Mouse (Mus musculus) hindbrain, embryonic 10.5 days (tissue): Measurements from ENCODE around the gene Sgip1. TPM values are rescaled to one million over a fixed set of nuclear protein-coding genes. Genes with fewer than 3 reads are reported as not detected.
A peak's percentile ranks its signal among the peaks of the same experiment; 100 is the strongest.

Experiments used
- DNase-seq: peaks from one replicate; pipeline ENCODE4 v3.0.0-alpha.2; 2017; ENCODE audit warnings: low spot score
- H3K27ac ChIP-seq: fragments of 300-500 bp; sonication (generic); 2 replicates; pipeline ENCODE4 v1.5.1; 2016; ENCODE audit warnings: mild to moderate bottlenecking, moderate library complexity
- H3K27me3 ChIP-seq: fragments of 300-500 bp; sonication (generic); 2 replicates; pipeline ENCODE4 v1.6.1; 2016; ENCODE audit warnings: mild to moderate bottlenecking; ENCODE audit not compliant: poor library complexity, insufficient read depth, severe bottlenecking
- H3K36me3 ChIP-seq: fragments of 300-500 bp; sonication (generic); 2 replicates; pipeline ENCODE4 v1.6.1; 2016; ENCODE audit warnings: mild to moderate bottlenecking, moderate library complexity
- H3K4me1 ChIP-seq: fragments of 300-500 bp; sonication (generic); replicated peaks from 2 replicates; pipeline ENCODE4 v1.6.1; 2016; ENCODE audit warnings: mild to moderate bottlenecking
- H3K4me3 ChIP-seq: fragments of 300-500 bp; sonication (generic); 2 replicates; pipeline ENCODE4 v1.5.1; 2016; ENCODE audit warnings: mild to moderate bottlenecking, moderate library complexity
- H3K9me3 ChIP-seq: fragments of 300-500 bp; sonication (generic); 2 replicates; pipeline ENCODE4 v1.6.1; 2016; ENCODE audit warnings: mild to moderate bottlenecking, moderate library complexity
- WGBS: fragments of 180-500 bp; shearing (Covaris S2); methylation state at CpG from one replicate; pipeline ENCODE4 v1.1.7; 2016; 5-methylcytosine and 5-hydroxymethylcytosine counted together
- polyA plus RNA-seq: library from polyadenylated mRNA; unstranded; fragments of >200 nt; fragmentation: Nextera tagmentation; extraction: Ambion mirVana; gene quantifications from 2 replicates; pipeline ENCODE4 v1.2.1, GENCODE M21; 2016

Sgip1 gene
- polyA plus RNA-seq, 1 experiment from 2014 or later, result 14.7 TPM

DNA sequence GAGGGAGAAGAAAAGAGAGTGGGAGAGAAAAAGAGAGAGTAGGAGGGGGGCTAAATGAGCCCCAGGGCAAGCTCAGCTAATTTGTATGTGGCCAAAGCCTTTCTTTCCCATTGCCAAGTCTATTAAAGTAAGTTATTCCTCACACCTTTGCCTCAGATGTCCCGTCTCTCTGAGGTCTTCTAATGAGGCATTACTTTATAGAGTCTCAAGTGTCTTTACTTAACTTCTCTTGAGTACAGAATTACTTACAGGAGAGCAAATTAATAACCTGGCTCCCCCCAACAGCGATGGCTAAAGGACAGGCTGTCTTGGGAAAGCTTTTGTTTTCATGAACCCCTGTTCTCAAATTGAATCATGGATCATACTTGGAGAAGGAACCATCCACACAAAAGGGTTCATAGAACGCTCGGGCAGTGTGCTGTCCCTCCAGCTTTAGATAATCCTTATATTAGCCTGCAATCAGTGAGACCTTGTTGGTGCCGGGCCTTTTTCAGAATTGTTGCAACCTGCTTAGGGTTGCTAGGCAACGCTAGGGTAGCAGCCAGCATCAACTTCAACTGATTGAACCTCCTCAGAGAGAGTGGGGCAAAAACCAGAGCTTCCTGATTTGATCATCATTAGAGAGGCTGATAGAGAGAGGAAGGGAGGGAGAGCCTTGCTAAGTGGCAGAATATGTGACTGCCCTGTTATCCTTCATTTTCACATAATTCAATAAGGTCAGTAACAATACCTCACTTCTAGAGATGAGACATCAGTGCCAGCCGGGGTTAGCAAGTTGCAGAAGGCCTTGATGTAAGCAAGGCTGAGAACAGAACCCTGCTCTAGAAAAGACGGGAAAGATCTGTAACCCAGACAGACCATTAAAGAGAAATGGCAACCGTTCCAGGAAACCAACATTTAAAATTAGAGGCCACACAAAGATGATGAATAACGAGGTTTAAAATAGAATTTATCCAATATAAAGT is 114.1 kb downstream of the Sgip1 start:
- Histone ChIP-seq H3K36me3 (no peaks in the 10 kb centered on the region), H3K4me3 (no peak overlapping the region), H3K27me3 (no peaks in the 10 kb centered on the region), H3K9me3 (no peaks in the 10 kb centered on the region), H3K4me1 (peaks cover 21% of the 10 kb centered on the region), H3K27ac (no peak overlapping the region)
- 67% methylated on average over 10 of the region's 10 CpGs for WGBS
- peak; percentile 26 for DNase-seq

DNA sequence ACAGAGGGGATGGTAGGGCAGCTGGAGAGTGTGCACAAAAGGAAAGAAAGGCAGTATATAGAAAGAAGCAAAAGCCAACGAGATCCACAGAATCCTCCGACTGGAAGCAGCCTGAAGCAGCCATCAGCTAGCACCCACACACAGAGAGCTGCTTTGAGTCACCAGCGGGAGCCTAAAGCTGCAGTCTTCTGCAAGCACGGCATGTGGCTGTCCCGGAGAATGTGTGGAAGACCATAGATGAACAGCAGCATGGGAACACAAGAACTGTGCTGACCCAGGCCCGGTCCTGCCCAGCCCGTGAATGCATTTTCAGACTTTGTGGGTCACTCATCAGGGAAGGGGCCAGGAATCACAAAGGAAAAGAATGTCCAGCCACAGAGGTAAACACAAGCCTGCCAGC is 115.0 kb downstream of the Sgip1 start:
- H3K27me3 ChIP-seq, result no peaks in the 10 kb centered on the region
- no peaks in the 10 kb centered on the region for H3K36me3 ChIP-seq
- DNase-seq, result peak; percentile 7
- peaks cover 21% of the 10 kb centered on the region for H3K4me1 ChIP-seq
- WGBS, result 34% methylated on average over 7 of the region's 7 CpGs
- no peak overlapping the region for H3K4me3 ChIP-seq
- no peak overlapping the region for H3K27ac ChIP-seq
- no peaks in the 10 kb centered on the region for H3K9me3 ChIP-seq

DNA sequence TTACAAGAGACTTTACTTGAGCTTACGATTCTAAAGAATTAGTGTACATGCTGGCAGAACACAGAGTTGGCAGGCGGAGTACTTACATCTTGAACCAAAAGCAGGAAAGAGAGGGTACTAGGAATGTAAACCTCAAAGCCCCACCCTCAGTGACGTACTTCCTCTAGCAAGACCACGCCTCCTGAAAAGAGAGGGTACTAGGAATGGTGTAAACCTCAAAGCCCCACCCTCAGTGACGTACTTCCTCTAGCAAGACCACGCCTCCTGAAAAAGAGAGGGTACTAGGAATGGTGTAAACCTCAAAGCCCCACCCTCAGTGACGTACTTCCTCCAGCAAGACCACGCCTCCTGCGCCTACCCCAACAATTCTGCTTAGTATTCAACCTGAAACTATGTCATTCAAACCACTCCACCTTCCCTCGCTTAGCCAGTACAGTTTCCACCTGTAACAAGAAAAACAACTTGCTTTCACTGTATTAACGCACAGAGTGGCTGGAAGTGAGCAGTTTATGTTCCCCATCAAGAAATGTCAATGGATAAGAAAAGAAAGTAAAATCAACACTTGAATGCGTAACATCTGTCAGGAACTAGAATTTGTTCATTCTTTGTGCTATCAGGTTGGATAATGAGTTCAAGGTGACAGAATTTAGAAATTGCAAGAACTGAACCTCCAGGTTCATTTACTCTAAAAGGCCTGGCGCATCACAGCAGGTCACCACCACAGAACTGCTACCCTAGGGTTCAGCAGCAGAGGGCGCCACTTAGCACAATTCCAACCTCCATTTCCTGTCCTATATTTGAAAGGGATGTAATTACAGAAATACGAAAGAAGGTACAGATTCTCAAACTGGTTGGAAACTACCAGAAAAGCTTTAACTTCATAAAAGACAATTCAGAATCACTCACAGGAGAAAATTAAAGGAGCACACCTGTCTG is 118.4 kb downstream of the Sgip1 start:
- Histone ChIP-seq H3K27me3 (no peaks in the 10 kb centered on the region), H3K4me3 (no peak overlapping the region), H3K4me1 (peaks cover 28% of the 10 kb centered on the region), H3K9me3 (no peaks in the 10 kb centered on the region), H3K27ac (no peak overlapping the region), H3K36me3 (no peaks in the 10 kb centered on the region)
- peak; percentile 21 for DNase-seq
- 93% methylated on average over 15 of the region's 15 CpGs for WGBS

DNA sequence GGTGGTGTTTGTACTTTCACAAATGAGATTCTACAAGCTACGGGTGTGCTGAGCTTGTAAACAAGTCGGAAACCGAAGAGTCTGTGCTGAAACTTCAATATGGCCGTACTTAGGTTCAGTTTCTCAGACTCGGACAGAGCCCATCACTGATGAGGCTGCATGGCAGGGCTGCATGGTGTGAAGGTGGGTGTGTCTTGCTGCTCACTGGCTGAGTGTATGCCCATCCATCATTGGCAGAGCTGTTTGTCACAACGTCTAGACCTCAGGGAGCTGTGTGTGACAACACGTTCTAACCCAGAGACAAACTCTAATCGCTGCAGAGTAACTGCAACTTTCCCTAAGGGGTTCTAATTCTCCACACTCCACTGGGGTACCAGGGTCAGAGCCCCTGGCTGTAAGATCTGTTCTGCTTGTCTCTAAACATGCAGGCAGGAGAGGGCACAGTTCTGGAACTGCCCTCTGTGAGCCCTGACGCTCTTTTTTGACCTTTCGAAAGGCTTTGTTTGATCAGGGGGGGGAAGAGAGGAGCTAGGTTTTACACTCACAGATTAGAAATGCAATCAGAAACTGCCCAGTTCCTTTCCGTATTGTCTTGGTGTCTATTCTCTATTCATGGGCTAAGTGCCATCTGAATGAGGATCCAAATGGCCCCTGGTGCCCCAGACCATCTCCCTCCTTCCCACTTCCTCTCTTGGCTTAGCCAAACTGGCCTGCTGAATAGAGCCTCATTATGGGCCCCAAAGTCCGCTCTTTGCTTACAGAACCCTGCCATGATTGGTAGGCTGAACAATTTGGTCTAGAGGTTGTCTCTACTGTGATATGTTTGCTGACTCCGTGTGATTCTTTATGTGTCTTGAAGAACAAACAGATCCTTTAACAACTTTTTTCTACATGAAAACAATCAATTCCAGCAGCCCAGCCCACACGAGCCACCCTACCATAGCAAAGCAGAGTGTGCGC is 121.9 kb downstream of the Sgip1 start:
- Histone ChIP-seq H3K9me3 (no peaks in the 10 kb centered on the region), H3K27me3 (no peaks in the 10 kb centered on the region), H3K27ac (no peak overlapping the region), H3K4me3 (no peak overlapping the region), H3K36me3 (no peaks in the 10 kb centered on the region), H3K4me1 (peaks cover 9% of the 10 kb centered on the region; the same call in 1 of the 2 replicates)
- DNase-seq, result no peak
- WGBS, result 71% methylated on average over 15 of the region's 15 CpGs

DNA sequence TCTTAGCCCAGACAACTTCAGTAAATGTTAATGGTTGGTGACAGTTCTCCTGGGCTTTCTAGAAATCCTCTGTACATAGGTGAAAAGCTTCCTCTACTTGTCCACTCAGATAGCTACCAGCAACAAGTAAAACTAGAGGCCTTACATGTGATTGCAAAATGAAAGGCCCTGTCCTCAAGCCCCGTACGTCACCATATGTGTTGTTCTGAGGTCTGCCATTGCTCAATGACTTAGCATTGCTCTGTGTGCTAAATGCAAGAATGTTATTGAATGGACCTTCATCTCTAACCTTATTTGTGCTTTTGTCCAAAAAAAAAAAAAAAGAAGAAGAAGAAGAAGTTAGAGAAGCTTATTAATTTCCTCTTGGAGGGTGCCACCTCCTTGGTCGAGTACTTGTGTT is 125.4 kb downstream of the Sgip1 start:
- 96% methylated on average over 3 of the region's 3 CpGs for WGBS
- H3K36me3 ChIP-seq, result no peaks in the 10 kb centered on the region
- H3K4me3 ChIP-seq, result no peak overlapping the region
- DNase-seq, result no peak
- no peak overlapping the region for H3K27ac ChIP-seq
- H3K27me3 ChIP-seq, result no peaks in the 10 kb centered on the region
- no peaks in the 10 kb centered on the region for H3K9me3 ChIP-seq
- peaks cover 9% of the 10 kb centered on the region; the same call in 1 of the 2 replicates for H3K4me1 ChIP-seq

DNA sequence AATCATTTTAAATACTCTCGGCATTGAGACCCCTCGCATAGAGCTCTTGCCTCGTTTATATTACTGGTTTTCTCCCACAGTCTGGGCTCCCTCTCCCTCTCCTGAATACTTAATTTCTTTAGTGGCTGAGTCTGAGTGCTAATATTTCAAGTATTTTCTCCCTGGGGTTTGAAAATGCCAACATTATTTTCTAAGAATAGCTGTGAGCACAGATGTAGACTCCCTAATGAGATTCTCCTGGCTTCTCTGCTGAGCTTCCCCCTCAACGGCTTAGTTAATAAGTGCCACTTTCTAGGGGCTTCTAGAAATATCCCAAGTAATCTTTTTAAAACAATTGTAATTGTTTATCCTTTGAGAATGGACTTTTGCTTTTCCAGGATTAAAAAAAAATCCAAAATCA is 130.2 kb downstream of the Sgip1 start:
- H3K36me3 ChIP-seq, result no peaks in the 10 kb centered on the region
- no peak overlapping the region for H3K27ac ChIP-seq
- no peak overlapping the region for H3K4me3 ChIP-seq
- H3K27me3 ChIP-seq, result no peaks in the 10 kb centered on the region
- 90% methylated on average over 4 of the region's 4 CpGs for WGBS
- no peak for DNase-seq
- 0 out of 2 replicates have a peak, but pooled peaks cover 3% of the 10 kb centered on the region for H3K9me3 ChIP-seq
- no peaks in the 10 kb centered on the region for H3K4me1 ChIP-seq

DNA sequence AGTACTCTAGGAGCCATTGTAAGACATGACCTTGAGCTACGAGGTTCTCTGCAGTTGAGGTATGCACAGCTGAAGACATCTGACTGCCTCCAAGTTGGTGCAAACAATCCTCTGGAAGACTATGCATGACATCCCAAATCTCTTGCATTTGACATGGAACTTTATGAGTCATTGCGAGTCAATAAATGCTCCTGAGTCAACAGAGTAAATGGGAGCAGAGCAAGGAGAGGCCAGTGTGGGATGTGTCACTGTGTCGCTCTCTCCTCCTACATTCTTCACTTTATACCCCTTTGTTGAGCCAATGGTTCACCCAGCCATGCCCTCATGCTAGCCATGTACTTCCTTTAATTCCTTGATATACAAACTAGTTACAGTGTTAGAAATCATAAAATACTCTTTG is 142.0 kb downstream of the Sgip1 start:
- Histone ChIP-seq H3K4me1 (no peaks in the 10 kb centered on the region), H3K27ac (no peak overlapping the region), H3K27me3 (no peaks in the 10 kb centered on the region), H3K36me3 (no peaks in the 10 kb centered on the region), H3K4me3 (no peak overlapping the region), H3K9me3 (no peaks in the 10 kb centered on the region)
- 97% methylated on average over 3 of the region's 3 CpGs for WGBS
- DNase-seq, result no peak

DNA sequence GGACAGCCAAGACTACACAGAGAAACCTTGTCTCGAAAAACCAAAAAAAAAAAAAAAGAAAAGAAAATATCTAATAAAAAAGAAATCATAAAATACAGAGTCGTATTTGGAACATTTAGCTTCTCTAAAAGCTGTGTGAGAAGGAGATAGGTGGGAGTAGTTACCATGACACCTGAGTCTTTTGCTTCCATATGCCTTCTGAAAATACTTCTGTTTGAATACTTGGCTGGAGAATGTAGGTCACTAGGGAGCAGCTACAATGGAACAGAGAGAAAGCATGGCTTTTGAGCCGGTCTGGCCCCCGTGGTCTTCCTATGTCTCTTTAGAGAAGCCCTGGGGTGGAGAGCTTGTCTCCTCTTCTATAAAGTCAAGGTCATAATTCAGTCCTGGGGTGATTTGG is 143.1 kb downstream of the Sgip1 start:
- no peak for DNase-seq
- H3K27ac ChIP-seq, result no peak overlapping the region
- WGBS, result 87% methylated on average over 4 of the region's 4 CpGs
- no peaks in the 10 kb centered on the region for H3K36me3 ChIP-seq
- H3K4me1 ChIP-seq, result no peaks in the 10 kb centered on the region
- no peaks in the 10 kb centered on the region for H3K27me3 ChIP-seq
- no peaks in the 10 kb centered on the region for H3K9me3 ChIP-seq
- H3K4me3 ChIP-seq, result no peak overlapping the region

DNA sequence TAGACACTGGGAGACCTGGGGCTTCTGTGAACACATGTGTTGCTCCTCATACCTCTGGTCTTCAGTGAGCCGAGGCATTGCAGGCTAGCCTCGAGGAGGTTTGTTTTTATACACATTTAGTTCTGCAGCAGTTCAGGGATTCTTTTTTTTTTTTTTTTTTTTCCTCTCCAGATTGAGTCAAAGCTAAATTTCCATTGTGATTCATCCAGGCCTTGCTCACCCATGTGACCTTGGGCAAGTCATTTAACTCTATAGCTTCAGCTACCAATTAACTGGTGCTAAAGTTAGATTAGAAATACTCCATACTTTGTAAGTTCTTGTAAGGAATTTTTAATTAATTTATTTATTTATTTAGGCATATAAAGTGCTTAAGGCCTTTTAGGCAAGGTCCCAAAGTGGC is 145.4 kb downstream of the Sgip1 start:
- H3K27me3 ChIP-seq, result no peaks in the 10 kb centered on the region
- no peaks in the 10 kb centered on the region for H3K4me1 ChIP-seq
- H3K27ac ChIP-seq, result no peak overlapping the region
- 88% methylated on average over 2 of the region's 2 CpGs for WGBS
- no peaks in the 10 kb centered on the region for H3K36me3 ChIP-seq
- no peaks in the 10 kb centered on the region for H3K9me3 ChIP-seq
- no peak overlapping the region for H3K4me3 ChIP-seq
- no peak for DNase-seq

DNA sequence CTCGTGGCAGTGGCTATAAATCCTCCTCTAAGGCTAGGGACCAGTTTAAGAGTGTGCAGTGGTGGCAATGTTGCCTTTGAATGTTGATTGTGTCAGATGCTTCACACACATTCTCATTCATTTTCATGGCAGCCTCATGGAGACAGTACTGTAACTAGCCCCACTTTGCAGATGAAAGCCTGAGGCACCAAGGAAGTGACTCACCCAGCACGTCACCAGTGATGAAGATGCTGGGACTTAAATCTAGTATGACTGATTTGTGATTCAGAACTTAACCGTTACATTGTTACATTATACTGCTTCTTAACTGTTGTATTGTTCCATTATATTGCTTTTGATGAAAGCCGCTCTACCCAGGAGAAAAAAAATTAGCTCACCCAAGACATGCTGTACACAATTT is 145.8 kb downstream of the Sgip1 start:
- Histone ChIP-seq H3K4me1 (no peaks in the 10 kb centered on the region), H3K9me3 (no peaks in the 10 kb centered on the region), H3K27me3 (no peaks in the 10 kb centered on the region), H3K27ac (no peak overlapping the region), H3K36me3 (no peaks in the 10 kb centered on the region), H3K4me3 (no peak overlapping the region)
- no peak for DNase-seq
- WGBS, result 90% methylated on average over 4 of the region's 4 CpGs

DNA sequence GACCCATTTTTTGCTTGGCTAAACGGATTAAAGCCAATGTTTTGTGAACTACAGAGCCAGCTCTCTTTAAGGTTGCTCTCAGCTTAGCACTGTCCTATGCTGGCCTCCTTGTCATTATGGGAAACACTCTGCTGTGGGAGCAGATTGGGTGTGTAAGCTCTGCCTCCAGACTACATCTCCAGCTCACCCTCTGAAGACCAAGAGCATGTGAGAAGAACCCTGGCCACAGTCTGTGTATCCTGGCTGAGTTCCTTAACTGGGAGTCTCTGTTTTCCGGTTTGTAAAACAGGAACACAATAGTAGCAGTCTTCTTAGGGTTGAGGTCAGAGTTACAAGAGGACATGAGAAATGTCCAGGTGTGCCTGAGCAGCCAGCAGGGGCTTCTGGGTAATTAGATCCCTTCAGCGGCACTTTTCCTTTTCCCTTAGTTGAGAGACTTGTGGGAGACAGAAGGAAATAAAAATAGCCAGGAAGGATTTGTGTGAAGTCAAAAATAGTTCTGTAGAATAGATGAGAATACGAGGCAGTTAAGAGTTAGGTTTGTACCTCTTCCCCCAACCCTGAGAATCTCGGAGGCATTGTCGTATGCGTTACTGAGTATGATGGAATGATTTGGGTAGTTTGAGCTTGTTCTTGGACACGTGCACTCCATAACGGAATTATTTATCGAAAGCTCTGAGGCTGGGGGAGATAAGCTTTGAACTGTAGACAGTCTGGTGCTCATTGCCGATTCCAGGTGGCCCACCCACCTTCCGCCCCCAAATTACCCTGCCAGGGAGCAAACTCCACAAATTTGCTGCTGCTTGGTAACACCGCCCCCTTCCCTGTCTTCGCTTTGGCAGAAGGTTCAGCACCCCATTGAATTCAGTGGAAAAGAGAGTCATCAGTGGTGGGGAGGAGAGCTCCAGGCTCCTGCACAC is 146.9 kb downstream of the Sgip1 start:
- no peak overlapping the region for H3K27ac ChIP-seq

More for the DNA sequence above, 146.9 kb downstream of the Sgip1 start:
- Histone ChIP-seq H3K9me3 (no peaks in the 10 kb centered on the region), H3K27me3 (no peaks in the 10 kb centered on the region), H3K4me3 (no peak overlapping the region), H3K36me3 (no peaks in the 10 kb centered on the region), H3K4me1 (no peaks in the 10 kb centered on the region)
- WGBS, result 90% methylated on average over 14 of the region's 14 CpGs
- DNase-seq, result no peak
